Mouse (Mus musculus): ENCODE measurements around the gene Fam189a1. TPM values are rescaled to one million over a fixed set of nuclear protein-coding genes. Genes with fewer than 3 reads are reported as not detected.

Fam189a1 gene
- polyA plus RNA-seq, 1 experiment from 2014 or later, result 2.3 TPM

- no peak overlapping the region for H3K4me2 ChIP-seq
- 79% methylated on average over 5 of the region's 10 CpGs for WGBS
- H3K9ac ChIP-seq, result no peak overlapping the region
- no peak overlapping the region for H3K27ac ChIP-seq (ENCODE audit: poor library complexity, severe bottlenecking)
- no peak overlapping the region for H3K4me3 ChIP-seq
- no peak for ATAC-seq (ENCODE audit: insufficient number of reproducible peaks, low FRiP score)
- H3K36me3 ChIP-seq, result no peaks in the 10 kb centered on the region
- H3K4me1 ChIP-seq (replicated peaks), result no peaks in the 10 kb centered on the region
- H3K9me3 ChIP-seq (replicated peaks), result no peaks in the 10 kb centered on the region
- H3K27me3 ChIP-seq (replicated peaks), result no peaks in the 10 kb centered on the region
Observed at GRCm38 (mm10) chr7:64855389-64855927, 300.9 kb downstream of the Fam189a1 start.

GRCm38 (mm10) chr7:64850791-64851190, 305.6 kb downstream of the Fam189a1 start:
- 28% methylated on average over 3 of the region's 3 CpGs for WGBS
- Histone ChIP-seq H3K4me2 (no peak overlapping the region), H3K9me3 (replicated peaks) (no peaks in the 10 kb centered on the region)

GRCm38 (mm10) chr7:64847366-64847899, 308.9 kb downstream of the Fam189a1 start:
- Histone ChIP-seq H3K4me2 (no peak overlapping the region), H3K4me3 (no peak overlapping the region), H3K27me3 (replicated peaks) (no peaks in the 10 kb centered on the region), H3K4me1 (replicated peaks) (no peaks in the 10 kb centered on the region), H3K9me3 (replicated peaks) (no peaks in the 10 kb centered on the region), H3K9ac (no peak overlapping the region), H3K36me3 (no peaks in the 10 kb centered on the region), H3K27ac (ENCODE audit: poor library complexity, severe bottlenecking) (no peak overlapping the region)
- WGBS, result 79% methylated on average over 5 of the region's 5 CpGs
- no peak for ATAC-seq (ENCODE audit: insufficient number of reproducible peaks, low FRiP score)

More at GRCm38 (mm10) chr7:64850791-64851190, 305.6 kb downstream of the Fam189a1 start:
- Histone ChIP-seq H3K4me3 (no peak overlapping the region), H3K36me3 (no peaks in the 10 kb centered on the region), H3K9ac (no peak overlapping the region), H3K4me1 (replicated peaks) (no peaks in the 10 kb centered on the region), H3K27ac (ENCODE audit: poor library complexity, severe bottlenecking) (no peak overlapping the region), H3K27me3 (replicated peaks) (no peaks in the 10 kb centered on the region)
- no peak for ATAC-seq (ENCODE audit: insufficient number of reproducible peaks, low FRiP score)

GRCm38 (mm10) chr7:64846061-64846460, 310.3 kb downstream of the Fam189a1 start:
- ATAC-seq (ENCODE audit: insufficient number of reproducible peaks, low FRiP score), result no peak
- Histone ChIP-seq H3K4me2 (no peak overlapping the region), H3K9me3 (replicated peaks) (no peaks in the 10 kb centered on the region), H3K27me3 (replicated peaks) (no peaks in the 10 kb centered on the region), H3K27ac (ENCODE audit: poor library complexity, severe bottlenecking) (no peak overlapping the region), H3K36me3 (no peaks in the 10 kb centered on the region), H3K9ac (no peak overlapping the region), H3K4me1 (replicated peaks) (no peaks in the 10 kb centered on the region), H3K4me3 (no peak overlapping the region)
- 70% methylated on average over 3 of the region's 3 CpGs for WGBS

GRCm38 (mm10) chr7:64840946-64841659, 315.3 kb downstream of the Fam189a1 start:
- H3K9ac ChIP-seq, result no peak overlapping the region
- peaks cover 10% of the 10 kb centered on the region; the same call in 1 of the 2 replicates for H3K4me1 ChIP-seq (replicated peaks)
- no peaks in the 10 kb centered on the region for H3K27me3 ChIP-seq (replicated peaks)
- H3K4me3 ChIP-seq, result no peak overlapping the region
- H3K36me3 ChIP-seq, result no peaks in the 10 kb centered on the region
- WGBS, result 64% methylated on average over 10 of the region's 10 CpGs
- no peaks in the 10 kb centered on the region for H3K9me3 ChIP-seq (replicated peaks)
- no peak overlapping the region for H3K4me2 ChIP-seq
- no peak overlapping the region for H3K27ac ChIP-seq (ENCODE audit: poor library complexity, severe bottlenecking)
- no peak for ATAC-seq (ENCODE audit: insufficient number of reproducible peaks, low FRiP score)

- H3K4me1 ChIP-seq (replicated peaks), result peaks cover 10% of the 10 kb centered on the region; the same call in 1 of the 2 replicates
- H3K9me3 ChIP-seq (replicated peaks), result no peaks in the 10 kb centered on the region
- 63% methylated on average over 1 of the region's 1 CpGs for WGBS
- H3K4me3 ChIP-seq, result peak overlapping the region; percentile 41; the same call in 1 of the 2 replicates
- no peak overlapping the region for H3K27ac ChIP-seq (ENCODE audit: poor library complexity, severe bottlenecking)
- no peak overlapping the region for H3K9ac ChIP-seq
- H3K36me3 ChIP-seq, result no peaks in the 10 kb centered on the region
- H3K27me3 ChIP-seq (replicated peaks), result no peaks in the 10 kb centered on the region
- no peak for ATAC-seq (ENCODE audit: insufficient number of reproducible peaks, low FRiP score)
- peak overlapping the region; percentile 70 for H3K4me2 ChIP-seq
Observed at GRCm38 (mm10) chr7:64840576-64840895, 315.8 kb downstream of the Fam189a1 start.

- H3K9ac ChIP-seq, result peak overlapping the region; percentile 63
- H3K4me1 ChIP-seq (replicated peaks), result peaks cover 10% of the 10 kb centered on the region; the same call in 1 of the 2 replicates
- no peaks in the 10 kb centered on the region for H3K36me3 ChIP-seq
- WGBS, result 1% methylated on average over 21 of the region's 21 CpGs
- H3K27me3 ChIP-seq (replicated peaks), result no peaks in the 10 kb centered on the region
- H3K4me2 ChIP-seq, result peak overlapping the region; percentile 70
- H3K27ac ChIP-seq (ENCODE audit: poor library complexity, severe bottlenecking), result no peak overlapping the region
- peak overlapping the region; percentile 41 for H3K4me3 ChIP-seq
- H3K9me3 ChIP-seq (replicated peaks), result no peaks in the 10 kb centered on the region
- peak; percentile 64 for ATAC-seq (ENCODE audit: insufficient number of reproducible peaks, low FRiP score)
Observed at GRCm38 (mm10) chr7:64839801-64840575, 316.4 kb downstream of the Fam189a1 start.

GRCm38 (mm10) chr7:64839281-64839680, 317.1 kb downstream of the Fam189a1 start:
- 42% methylated on average over 2 of the region's 2 CpGs for WGBS
- no peak overlapping the region for H3K9ac ChIP-seq
- H3K36me3 ChIP-seq, result no peaks in the 10 kb centered on the region
- H3K9me3 ChIP-seq (replicated peaks), result no peaks in the 10 kb centered on the region
- H3K4me1 ChIP-seq (replicated peaks), result peaks cover 10% of the 10 kb centered on the region; the same call in 1 of the 2 replicates
- ATAC-seq (ENCODE audit: insufficient number of reproducible peaks, low FRiP score), result no peak
- no peak overlapping the region for H3K4me3 ChIP-seq
- peak overlapping the region; percentile 70 for H3K4me2 ChIP-seq
- H3K27ac ChIP-seq (ENCODE audit: poor library complexity, severe bottlenecking), result no peak overlapping the region
- H3K27me3 ChIP-seq (replicated peaks), result no peaks in the 10 kb centered on the region

- 52% methylated on average over 5 of the region's 5 CpGs for WGBS
Observed at GRCm38 (mm10) chr7:64830214-64830995, 326.0 kb downstream of the Fam189a1 start.

GRCm38 (mm10) chr7:64821081-64821480, 335.3 kb downstream of the Fam189a1 start:
- WGBS, result 68% methylated on average over 5 of the region's 5 CpGs
- Histone ChIP-seq H3K4me1 (replicated peaks) (no peaks in the 10 kb centered on the region), H3K27me3 (replicated peaks) (no peaks in the 10 kb centered on the region), H3K4me2 (no peak overlapping the region), H3K4me3 (no peak overlapping the region), H3K27ac (ENCODE audit: poor library complexity, severe bottlenecking) (no peak overlapping the region), H3K9me3 (replicated peaks) (no peaks in the 10 kb centered on the region), H3K9ac (no peak overlapping the region), H3K36me3 (no peaks in the 10 kb centered on the region)
- ATAC-seq (ENCODE audit: insufficient number of reproducible peaks, low FRiP score), result no peak

More at GRCm38 (mm10) chr7:64830214-64830995, 326.0 kb downstream of the Fam189a1 start:
- no peaks in the 10 kb centered on the region for H3K36me3 ChIP-seq
- H3K9me3 ChIP-seq (replicated peaks), result 0 out of 2 replicates have a peak, but pooled peaks cover 3% of the 10 kb centered on the region
- no peaks in the 10 kb centered on the region for H3K4me1 ChIP-seq (replicated peaks)
- H3K4me2 ChIP-seq, result no peak overlapping the region
- H3K9ac ChIP-seq, result no peak overlapping the region
- no peak overlapping the region for H3K27ac ChIP-seq (ENCODE audit: poor library complexity, severe bottlenecking)
- no peak overlapping the region for H3K4me3 ChIP-seq
- H3K27me3 ChIP-seq (replicated peaks), result no peaks in the 10 kb centered on the region
- ATAC-seq (ENCODE audit: insufficient number of reproducible peaks, low FRiP score), result no peak
